Mouse (Mus musculus): ENCODE results near the gene Slc22a20. TPM values are rescaled to one million over a fixed set of nuclear protein-coding genes. Genes with fewer than 3 reads are reported as not detected.
A peak's percentile ranks its signal among the peaks of the same experiment; 100 is the strongest.

Slc22a20 gene
- polyA plus RNA-seq, 1 experiment from 2014 or later, result not detected

DNA sequence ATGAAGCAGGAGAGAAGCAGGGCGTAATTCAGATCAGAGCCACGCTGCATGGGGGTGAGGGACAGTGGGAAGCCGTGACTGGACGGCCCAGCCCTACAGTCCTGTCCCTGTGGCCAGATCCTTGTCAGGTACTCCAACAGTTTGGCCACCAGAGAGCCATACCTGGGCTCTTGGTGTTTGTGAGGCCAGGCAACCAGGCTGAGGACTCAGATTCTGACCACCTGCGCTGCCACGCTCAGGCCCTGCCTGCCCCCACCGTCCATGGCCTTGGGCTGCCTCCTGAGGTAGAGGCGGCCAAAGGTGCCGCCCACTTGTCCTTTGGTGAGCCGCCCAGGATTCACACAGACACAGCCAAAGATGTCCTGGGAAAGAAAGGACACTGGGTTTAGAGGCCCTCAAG is 45.3 kb downstream of the Slc22a20 start:
- DNase-seq (ENCODE audit: low spot score) (no peak), ATAC-seq (replicated peaks; ENCODE audit: low FRiP score) (no peak)
- Histone ChIP-seq H3K4me1 (replicated peaks; ENCODE audit: control insufficient read depth, insufficient read depth, low read length) (peaks cover 26% of the 10 kb centered on the region), H3K27ac (ENCODE audit: low read depth, low read length) (no peak overlapping the region), H3K4me3 (ENCODE audit: low read depth, low read length) (no peak overlapping the region), H3K27me3 (replicated peaks; ENCODE audit: control insufficient read depth, insufficient read depth, low read length) (no peaks in the 10 kb centered on the region), H3K9ac (ENCODE audit: low read depth, low read length) (no peak overlapping the region), H3K36me3 (ENCODE audit: control insufficient read depth, insufficient read depth, low read length) (peaks cover 30% of the 10 kb centered on the region), H3K4me2 (no peak overlapping the region), H3K9me3 (ENCODE audit: control insufficient read depth, low read length) (no peaks in the 10 kb centered on the region)
- WGBS, result 88% methylated on average over 10 of the region's 10 CpGs

DNA sequence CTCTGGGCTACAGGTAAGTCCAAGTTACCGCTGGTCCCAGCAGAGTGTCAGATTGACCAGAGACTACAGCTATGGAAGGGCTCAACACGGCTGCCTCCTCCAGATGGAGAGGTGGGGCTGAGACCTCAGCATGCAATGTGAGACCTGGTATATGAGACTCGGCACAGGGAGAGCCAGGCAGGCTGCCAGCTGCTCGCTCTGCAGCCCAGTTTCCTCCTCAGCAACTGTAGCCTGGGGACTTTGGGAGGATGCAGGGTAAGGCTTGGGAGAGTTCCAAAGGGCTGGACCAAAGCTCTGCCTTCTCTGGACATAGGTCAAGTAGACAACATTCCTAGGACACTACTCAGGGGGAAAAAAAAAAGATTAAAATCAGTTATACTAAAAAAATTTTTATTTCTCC is 45.8 kb downstream of the Slc22a20 start:
- peaks cover 28% of the 10 kb centered on the region for H3K36me3 ChIP-seq (ENCODE audit: control insufficient read depth, insufficient read depth, low read length)

DNA sequence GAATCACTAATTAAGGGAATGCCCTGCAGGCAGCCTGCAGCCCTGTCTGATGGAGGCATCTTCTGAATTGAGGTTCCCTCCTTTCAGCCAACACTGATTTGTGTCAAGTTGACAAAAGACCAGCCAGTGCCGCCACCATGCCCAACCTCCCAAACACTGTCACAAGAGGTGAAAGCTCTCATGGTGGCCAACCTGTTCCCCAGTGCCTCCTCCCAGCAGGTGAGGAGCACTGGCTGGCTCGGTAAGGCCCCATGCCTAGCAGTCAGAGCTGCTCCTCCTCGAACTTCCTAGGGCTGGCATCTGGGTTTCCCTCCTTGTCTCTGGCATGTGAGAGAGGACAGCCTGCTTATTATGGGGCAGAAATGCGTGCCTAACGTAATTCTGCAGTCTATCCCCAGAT is 46.2 kb downstream of the Slc22a20 start:
- H3K4me1 ChIP-seq (replicated peaks; ENCODE audit: control insufficient read depth, insufficient read depth, low read length), result peaks cover 22% of the 10 kb centered on the region
- ATAC-seq (replicated peaks; ENCODE audit: low FRiP score), result no peak
- DNase-seq (ENCODE audit: low spot score), result no peak
- H3K9ac ChIP-seq (ENCODE audit: low read depth, low read length), result no peak overlapping the region
- no peak overlapping the region for H3K4me2 ChIP-seq
- H3K27me3 ChIP-seq (replicated peaks; ENCODE audit: control insufficient read depth, insufficient read depth, low read length), result no peaks in the 10 kb centered on the region
- no peak overlapping the region for H3K27ac ChIP-seq (ENCODE audit: low read depth, low read length)
- 90% methylated on average over 5 of the region's 5 CpGs for WGBS
- no peaks in the 10 kb centered on the region for H3K9me3 ChIP-seq (ENCODE audit: control insufficient read depth, low read length)
- peaks cover 28% of the 10 kb centered on the region for H3K36me3 ChIP-seq (ENCODE audit: control insufficient read depth, insufficient read depth, low read length)
- no peak overlapping the region for H3K4me3 ChIP-seq (ENCODE audit: low read depth, low read length)

More for the DNA sequence above, 45.8 kb downstream of the Slc22a20 start:
- ATAC-seq (replicated peaks; ENCODE audit: low FRiP score), result no peak
- no peak overlapping the region for H3K9ac ChIP-seq (ENCODE audit: low read depth, low read length)
- no peak for DNase-seq (ENCODE audit: low spot score)
- no peaks in the 10 kb centered on the region for H3K9me3 ChIP-seq (ENCODE audit: control insufficient read depth, low read length)
- H3K4me1 ChIP-seq (replicated peaks; ENCODE audit: control insufficient read depth, insufficient read depth, low read length), result peaks cover 23% of the 10 kb centered on the region
- H3K27me3 ChIP-seq (replicated peaks; ENCODE audit: control insufficient read depth, insufficient read depth, low read length), result no peaks in the 10 kb centered on the region
- WGBS, result 86% methylated on average over 4 of the region's 4 CpGs
- H3K27ac ChIP-seq (ENCODE audit: low read depth, low read length), result no peak overlapping the region
- no peak overlapping the region for H3K4me2 ChIP-seq
- H3K4me3 ChIP-seq (ENCODE audit: low read depth, low read length), result no peak overlapping the region

DNA sequence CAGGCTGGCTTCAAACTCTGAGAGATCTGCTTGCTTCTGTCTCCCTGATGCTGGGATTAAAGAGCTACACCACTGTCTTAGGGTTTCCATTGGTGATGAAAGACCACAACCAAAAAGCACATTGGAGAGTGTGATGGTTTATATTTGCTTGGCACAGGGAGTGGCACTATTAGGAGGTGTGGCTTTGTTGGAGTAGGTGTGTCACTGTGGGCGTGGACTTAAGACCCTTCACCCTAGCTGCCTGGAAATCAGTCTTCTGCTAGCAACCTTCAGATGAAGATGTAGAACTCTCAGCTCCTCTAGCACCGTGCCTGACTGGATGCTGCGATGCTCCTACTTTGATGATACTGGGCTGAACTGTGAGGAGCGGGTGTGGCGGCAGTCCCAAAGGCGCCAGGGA is 47.4 kb downstream of the Slc22a20 start:
- peaks cover 17% of the 10 kb centered on the region for H3K4me1 ChIP-seq (replicated peaks; ENCODE audit: control insufficient read depth, insufficient read depth, low read length)
- H3K4me3 ChIP-seq (ENCODE audit: low read depth, low read length), result no peak overlapping the region
- H3K36me3 ChIP-seq (ENCODE audit: control insufficient read depth, insufficient read depth, low read length), result peaks cover 28% of the 10 kb centered on the region
- WGBS, result 83% methylated on average over 6 of the region's 6 CpGs
- H3K27me3 ChIP-seq (replicated peaks; ENCODE audit: control insufficient read depth, insufficient read depth, low read length), result no peaks in the 10 kb centered on the region
- no peak; the same call in 1 of the 2 replicates for ATAC-seq (replicated peaks; ENCODE audit: low FRiP score)
- H3K4me2 ChIP-seq, result peak overlapping the region; percentile 3
- H3K9ac ChIP-seq (ENCODE audit: low read depth, low read length), result no peak overlapping the region
- peak overlapping the region; percentile 35 for H3K27ac ChIP-seq (ENCODE audit: low read depth, low read length)
- H3K9me3 ChIP-seq (ENCODE audit: control insufficient read depth, low read length), result no peaks in the 10 kb centered on the region
- DNase-seq (ENCODE audit: low spot score), result no peak

DNA sequence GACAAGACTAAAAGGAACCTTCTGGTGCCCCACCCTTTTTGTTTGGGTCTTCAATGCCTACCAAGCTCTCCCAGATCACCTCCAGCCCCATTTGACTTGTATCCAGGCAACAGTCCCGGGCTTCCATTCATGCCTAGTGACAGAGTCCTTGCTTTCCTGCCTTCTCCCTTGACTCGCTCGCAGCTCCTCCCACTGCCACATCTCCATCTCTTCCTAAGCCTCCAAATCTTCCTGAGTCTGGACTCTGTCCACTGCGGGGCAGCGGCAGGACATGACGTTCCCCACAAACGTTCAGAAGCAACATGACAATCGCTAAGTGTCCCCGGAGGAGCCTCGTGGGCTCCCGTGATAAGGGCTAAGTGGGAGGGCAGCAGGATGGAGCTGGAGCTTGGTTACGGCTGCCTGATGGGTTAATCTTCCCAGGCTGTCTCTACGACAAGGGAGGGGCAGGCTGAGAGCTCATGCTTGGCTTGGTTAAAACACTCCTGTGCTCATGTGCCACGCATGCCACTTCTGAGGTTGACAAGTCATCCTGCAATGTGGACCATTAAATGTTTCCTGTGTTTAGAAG is 48.0 kb downstream of the Slc22a20 start:
- Histone ChIP-seq H3K4me3 (ENCODE audit: low read depth, low read length) (no peak overlapping the region), H3K36me3 (ENCODE audit: control insufficient read depth, insufficient read depth, low read length) (peaks cover 25% of the 10 kb centered on the region), H3K4me2 (peak overlapping the region; percentile 39), H3K9me3 (ENCODE audit: control insufficient read depth, low read length) (no peaks in the 10 kb centered on the region), H3K9ac (ENCODE audit: low read depth, low read length) (no peak overlapping the region), H3K4me1 (replicated peaks; ENCODE audit: control insufficient read depth, insufficient read depth, low read length) (peaks cover 17% of the 10 kb centered on the region), H3K27ac (ENCODE audit: low read depth, low read length) (peak overlapping the region; percentile 35; the same call in 1 of the 2 replicates), H3K27me3 (replicated peaks; ENCODE audit: control insufficient read depth, insufficient read depth, low read length) (no peaks in the 10 kb centered on the region)
- ATAC-seq (replicated peaks; ENCODE audit: low FRiP score), result peak; percentile 65
- no peak for DNase-seq (ENCODE audit: low spot score)
- 15% methylated on average over 14 of the region's 14 CpGs for WGBS

DNA sequence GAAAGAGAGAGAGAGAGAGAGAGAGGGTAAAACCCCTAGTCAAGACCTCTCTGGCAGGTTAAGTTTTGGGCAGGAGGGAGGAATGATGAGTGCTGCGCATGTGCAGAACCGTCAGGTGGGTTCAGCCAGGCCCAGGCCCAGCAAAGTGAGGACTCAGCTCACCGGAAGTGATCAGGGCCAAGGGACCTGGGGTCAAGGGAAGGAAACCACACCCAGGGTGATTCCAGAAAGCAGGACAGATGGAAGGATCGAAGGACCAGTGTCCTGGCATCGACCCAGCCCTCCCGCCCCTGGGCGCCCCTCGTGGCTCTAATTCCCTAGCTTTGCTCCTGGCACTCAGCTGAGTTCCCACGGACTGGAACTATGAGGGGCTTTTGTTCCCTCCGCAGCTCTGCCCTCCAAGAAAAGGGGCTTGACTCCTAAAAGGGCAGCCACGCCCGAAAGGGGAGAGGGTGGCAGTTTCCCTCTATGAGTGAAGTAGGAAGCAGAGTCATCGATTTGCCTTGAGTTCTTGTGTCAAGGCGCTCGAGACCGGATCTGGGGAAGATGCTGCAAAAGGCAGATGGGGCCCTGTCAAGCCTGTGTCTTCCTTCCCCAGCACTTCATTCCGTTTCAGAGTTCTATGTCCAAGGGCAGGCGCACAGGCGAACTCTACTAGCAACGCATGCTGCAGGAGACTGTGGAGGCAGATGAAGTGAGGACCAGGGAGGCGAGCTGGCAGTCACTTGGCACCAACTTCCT is 48.7 kb downstream of the Slc22a20 start:
- DNase-seq (ENCODE audit: low spot score) (no peak), ATAC-seq (replicated peaks; ENCODE audit: low FRiP score) (no peak)
- peak overlapping the region; percentile 35; the same call in 1 of the 2 replicates for H3K27ac ChIP-seq (ENCODE audit: low read depth, low read length)
- no peak overlapping the region for H3K9ac ChIP-seq (ENCODE audit: low read depth, low read length)
- H3K36me3 ChIP-seq (ENCODE audit: control insufficient read depth, insufficient read depth, low read length), result peaks cover 24% of the 10 kb centered on the region
- no peak overlapping the region for H3K4me3 ChIP-seq (ENCODE audit: low read depth, low read length)
- H3K9me3 ChIP-seq (ENCODE audit: control insufficient read depth, low read length), result no peaks in the 10 kb centered on the region
- no peaks in the 10 kb centered on the region for H3K27me3 ChIP-seq (replicated peaks; ENCODE audit: control insufficient read depth, insufficient read depth, low read length)
- WGBS, result 71% methylated on average over 21 of the region's 21 CpGs
- H3K4me1 ChIP-seq (replicated peaks; ENCODE audit: control insufficient read depth, insufficient read depth, low read length), result peaks cover 17% of the 10 kb centered on the region
- peak overlapping the region; percentile 39 for H3K4me2 ChIP-seq

DNA sequence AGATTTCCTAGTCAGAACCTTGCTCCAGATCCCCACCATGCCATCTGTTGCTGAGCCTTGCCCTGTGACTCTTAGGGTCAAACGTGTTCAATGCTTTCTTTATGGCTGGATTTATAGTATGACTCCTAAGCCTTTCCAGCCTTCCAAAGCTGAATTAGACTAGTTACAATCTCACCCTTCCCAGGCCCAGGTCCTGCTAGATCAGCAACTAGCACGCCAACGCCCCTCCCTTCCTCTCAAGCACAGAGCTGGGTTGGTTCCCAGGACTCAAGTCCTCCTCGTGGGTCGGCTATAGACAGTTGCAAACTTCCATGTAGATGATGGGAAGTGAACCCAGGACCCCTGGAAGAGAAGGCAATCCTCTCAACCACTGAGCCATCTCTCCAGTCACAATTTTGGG is 50.3 kb downstream of the Slc22a20 start:
- DNase-seq (ENCODE audit: low spot score) (no peak), ATAC-seq (replicated peaks; ENCODE audit: low FRiP score) (no peak)
- Histone ChIP-seq H3K4me2 (no peak overlapping the region), H3K36me3 (ENCODE audit: control insufficient read depth, insufficient read depth, low read length) (peaks cover 12% of the 10 kb centered on the region; the same call in 1 of the 2 replicates), H3K4me3 (ENCODE audit: low read depth, low read length) (no peak overlapping the region), H3K9me3 (ENCODE audit: control insufficient read depth, low read length) (no peaks in the 10 kb centered on the region), H3K9ac (ENCODE audit: low read depth, low read length) (no peak overlapping the region), H3K4me1 (replicated peaks; ENCODE audit: control insufficient read depth, insufficient read depth, low read length) (peaks cover 17% of the 10 kb centered on the region), H3K27ac (ENCODE audit: low read depth, low read length) (no peak overlapping the region), H3K27me3 (replicated peaks; ENCODE audit: control insufficient read depth, insufficient read depth, low read length) (no peaks in the 10 kb centered on the region)
- WGBS, result 72% methylated on average over 5 of the region's 5 CpGs

DNA sequence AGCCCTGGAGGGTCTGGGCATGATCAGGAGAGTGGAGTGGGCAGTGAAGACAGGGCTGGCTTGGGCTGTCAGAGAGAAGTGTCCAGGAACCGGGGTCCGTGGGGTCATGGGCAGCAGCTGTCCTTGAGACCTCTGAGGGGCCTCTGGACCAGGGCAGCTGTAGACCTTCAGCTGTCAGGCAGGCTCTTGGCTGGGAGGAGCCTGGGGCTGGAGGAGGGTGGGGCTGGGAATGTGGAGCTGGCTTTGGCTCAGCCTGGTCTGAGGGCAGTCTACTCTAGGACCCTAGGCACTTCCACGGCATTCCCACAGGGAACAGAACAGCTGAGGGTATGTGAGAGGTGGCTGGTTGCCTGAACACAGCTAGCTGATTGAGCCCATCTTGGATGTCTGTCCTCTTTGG is 50.7 kb downstream of the Slc22a20 start:
- no peaks in the 10 kb centered on the region for H3K9me3 ChIP-seq (ENCODE audit: control insufficient read depth, low read length)
- ATAC-seq (replicated peaks; ENCODE audit: low FRiP score) (no peak), DNase-seq (ENCODE audit: low spot score) (no peak)
- peaks cover 9% of the 10 kb centered on the region; the same call in 1 of the 2 replicates for H3K36me3 ChIP-seq (ENCODE audit: control insufficient read depth, insufficient read depth, low read length)
- peaks cover 17% of the 10 kb centered on the region for H3K4me1 ChIP-seq (replicated peaks; ENCODE audit: control insufficient read depth, insufficient read depth, low read length)
- no peak overlapping the region for H3K4me2 ChIP-seq
- H3K27me3 ChIP-seq (replicated peaks; ENCODE audit: control insufficient read depth, insufficient read depth, low read length), result no peaks in the 10 kb centered on the region
- no peak overlapping the region for H3K27ac ChIP-seq (ENCODE audit: low read depth, low read length)
- no peak overlapping the region for H3K4me3 ChIP-seq (ENCODE audit: low read depth, low read length)
- no peak overlapping the region for H3K9ac ChIP-seq (ENCODE audit: low read depth, low read length)
- WGBS, result 41% methylated on average over 3 of the region's 3 CpGs
